Comparison of ENCODE assay signal across 8 mouse cellular contexts in the genomic region with DNA sequence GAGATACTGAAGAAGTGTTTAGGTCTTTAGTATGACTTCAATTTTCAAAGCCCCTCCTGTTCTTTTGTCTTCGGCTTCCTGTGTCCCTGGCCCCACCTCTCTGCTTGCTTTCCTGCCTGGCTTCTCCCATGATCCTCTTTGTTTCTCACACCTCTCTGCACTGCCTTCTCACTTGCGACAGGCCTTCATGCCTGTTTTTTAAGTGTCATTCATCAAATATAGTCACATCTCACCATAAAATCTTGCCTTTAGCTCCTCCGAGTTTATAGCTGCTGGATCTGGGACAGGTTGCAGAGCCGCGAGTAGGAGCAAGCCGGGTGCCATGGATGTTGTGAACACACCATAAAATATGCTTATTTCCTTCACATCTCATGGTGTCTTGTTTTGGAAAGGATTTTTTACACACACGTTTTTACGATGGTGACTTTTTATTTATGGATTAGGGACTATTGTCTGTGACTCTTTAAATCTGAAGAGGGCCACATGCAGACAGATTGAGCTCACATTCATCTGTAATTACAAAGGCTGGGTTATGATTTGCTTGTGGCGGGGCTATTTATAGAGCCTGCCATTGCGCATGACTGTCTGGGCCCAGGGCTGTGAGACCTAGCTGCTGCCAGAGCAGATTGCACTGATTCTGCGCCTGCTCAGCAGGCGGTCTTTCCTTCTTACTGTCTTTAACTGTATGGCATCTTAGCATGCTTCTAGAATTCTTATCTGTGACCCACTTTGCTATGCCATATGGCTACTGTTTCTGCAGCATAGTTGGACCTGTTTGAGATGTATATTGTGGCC. TPM values are rescaled to one million over a fixed set of nuclear protein-coding genes. Genes with fewer than 3 reads are reported as not detected.
DNase-seq lines count a peak whose midpoint lies in the region; TF ChIP-seq lines count a peak whose summit lies in the region.
"Had no signal": no experiment of that assay in that cellular context is flagged by ENCODE, and none has a peak within 500 bp of the region (broad histone marks: within the 10 kb centered on the region; RNA-seq: fewer than 3 reads in every experiment).

No protein-coding gene starts in this region.

- DNase-seq in testis, postnatal 10 days (ENCODE audit: low spot score): no peak
- DNase-seq in frontal cortex, adult 2 months (ENCODE audit: extremely low spot score in 1 of 2, low spot score in 1 of 2): peak; percentile 73 to 81
- DNase-seq in layer of hippocampus, adult 9-11 months: peak; percentile 91
- peak; percentile 82 for DNase-seq in right cerebral cortex, adult 18-20 months
- DNase-seq in yolk sac, embryonic 10.5 days (ENCODE audit: low spot score): no peak
- no peak for DNase-seq in spleen, adult 12 weeks (ENCODE audit: low spot score)

- no peak for TF ChIP-seq CTCF in testis, adult 2 months (IDR thresholded peaks at IDR 0.05; ENCODE audit: control insufficient read depth, insufficient read depth, insufficient replicate concordance, low read depth, low read length)

- peaks cover 7% of the 10 kb centered on the region for H3K4me1 ChIP-seq in testis, adult 2 months (ENCODE audit: control insufficient read depth, insufficient read depth, low read length)
- H3K4me1 ChIP-seq: neural tube, embryonic 12.5 days had no signal

- no peaks in the 10 kb centered on the region for H3K36me3 ChIP-seq in testis, adult 2 months (ENCODE audit: control insufficient read depth, insufficient read depth, low read length)
- H3K36me3 ChIP-seq: neural tube, embryonic 12.5 days had no signal

- H3K4me3 ChIP-seq in testis, adult 2 months (ENCODE audit: control insufficient read depth, low read depth, low read length): no peak overlapping the region
- H3K4me3 ChIP-seq: neural tube, embryonic 12.5 days had no signal

- TF ChIP-seq POLR2A in testis, adult 2 months (IDR thresholded peaks at IDR 0.05; ENCODE audit: control insufficient read depth, low read depth, low read length): no peak

- peak overlapping the region; percentile 56; the same call in 1 of the 2 replicates for H3K27ac ChIP-seq in testis, adult 2 months (ENCODE audit: control insufficient read depth, insufficient read depth, low read depth, low read length)
- H3K27ac ChIP-seq: neural tube, embryonic 12.5 days had no signal

- no peaks in the 10 kb centered on the region for H3K27me3 ChIP-seq in testis, adult 2 months (ENCODE audit: control insufficient read depth, insufficient read depth, low read length)
- H3K27me3 ChIP-seq: neural tube, embryonic 12.5 days had no signal

RNA-seq across cellular contexts. Expression of gene Dst, which starts 38.8 kb away (rescaled TPM):
- polyA plus RNA-seq in testis, adult 2 months (2012; rRNA removed): 33.0 and 38.7 TPM in 2 replicates
- 80.7 and 80.9 TPM in 2 replicates for polyA plus RNA-seq in frontal cortex, adult 2 months (2012; rRNA removed)

RNA-seq across cellular contexts. Expression of gene Bend6, which starts 39.2 kb away (rescaled TPM):
- 0.87 and 1.1 TPM in 2 replicates for polyA plus RNA-seq in testis, adult 2 months (2012; rRNA removed)
- 93.6 and 97.2 TPM in 2 replicates for polyA plus RNA-seq in frontal cortex, adult 2 months (2012; rRNA removed)

Comparison
In these comparisons a context has a peak if more than half of its experiments do, and no peak if none do; other contexts are left out.
1. DNase-seq: peak in frontal cortex, adult 2 months (2 of 2), layer of hippocampus, adult 9-11 months (single experiment) and right cerebral cortex, adult 18-20 months (single experiment); none in testis, postnatal 10 days (single experiment), yolk sac, embryonic 10.5 days (single experiment) and spleen, adult 12 weeks (single experiment).
2. RNA of gene Bend6, which starts 39.2 kb away (polyA plus RNA-seq): 93.6 to 97.2 TPM in frontal cortex, adult 2 months; 0.87 to 1.1 TPM in testis, adult 2 months; every median in the first group is over 10 times any median in the second.